Mouse (Mus musculus): ENCODE results near the gene Ykt6.
A peak's percentile ranks its signal among the peaks of the same experiment; 100 is the strongest.
"Not testable (repeated sequence)": the region's sequence is repeated elsewhere in the genome, so short reads cannot be mapped to it uniquely, and the experiment has no call there.

Gene Ykt6

DNA sequence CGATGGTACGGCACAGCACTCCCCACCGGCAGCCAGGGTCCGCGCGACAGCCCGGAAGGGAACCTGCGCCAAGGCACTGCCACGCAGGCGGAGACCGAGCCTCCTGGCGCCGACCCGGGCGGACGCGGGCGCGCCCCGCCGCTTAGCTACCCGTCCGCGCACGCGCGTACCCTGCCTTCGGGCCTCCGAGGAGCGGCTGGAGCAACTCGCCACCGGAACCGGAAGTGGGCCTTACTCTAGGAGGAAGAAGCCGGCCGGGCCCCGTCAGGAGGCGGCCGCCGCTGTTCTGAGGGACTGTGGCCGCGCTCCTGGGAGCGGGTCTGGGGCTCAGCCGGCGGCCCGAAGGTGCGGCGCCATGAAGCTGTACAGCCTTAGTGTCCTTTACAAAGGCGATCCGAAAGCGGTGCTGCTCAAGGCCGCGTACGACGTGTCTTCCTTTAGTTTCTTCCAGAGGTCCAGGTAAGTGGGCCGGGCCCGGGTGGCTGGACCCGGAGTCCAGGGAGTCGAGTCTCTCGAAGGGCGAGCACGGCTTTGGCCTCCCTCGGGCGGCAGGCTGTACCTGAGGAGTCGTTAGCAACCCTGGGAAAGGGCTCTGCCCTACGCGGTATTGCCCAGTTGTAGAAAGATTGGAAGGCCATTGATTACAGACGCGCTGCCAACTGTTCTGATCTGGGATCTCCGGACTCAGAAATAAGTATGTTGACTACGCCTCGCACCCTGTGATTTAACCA lies at the start of gene Ykt6:
Gene Ykt6 (plus strand): TSS at position 148 of the 731 bp plus-strand sequence.
- DNase-seq (ENCODE audit: low spot score) = peak; percentile 99

DNA sequence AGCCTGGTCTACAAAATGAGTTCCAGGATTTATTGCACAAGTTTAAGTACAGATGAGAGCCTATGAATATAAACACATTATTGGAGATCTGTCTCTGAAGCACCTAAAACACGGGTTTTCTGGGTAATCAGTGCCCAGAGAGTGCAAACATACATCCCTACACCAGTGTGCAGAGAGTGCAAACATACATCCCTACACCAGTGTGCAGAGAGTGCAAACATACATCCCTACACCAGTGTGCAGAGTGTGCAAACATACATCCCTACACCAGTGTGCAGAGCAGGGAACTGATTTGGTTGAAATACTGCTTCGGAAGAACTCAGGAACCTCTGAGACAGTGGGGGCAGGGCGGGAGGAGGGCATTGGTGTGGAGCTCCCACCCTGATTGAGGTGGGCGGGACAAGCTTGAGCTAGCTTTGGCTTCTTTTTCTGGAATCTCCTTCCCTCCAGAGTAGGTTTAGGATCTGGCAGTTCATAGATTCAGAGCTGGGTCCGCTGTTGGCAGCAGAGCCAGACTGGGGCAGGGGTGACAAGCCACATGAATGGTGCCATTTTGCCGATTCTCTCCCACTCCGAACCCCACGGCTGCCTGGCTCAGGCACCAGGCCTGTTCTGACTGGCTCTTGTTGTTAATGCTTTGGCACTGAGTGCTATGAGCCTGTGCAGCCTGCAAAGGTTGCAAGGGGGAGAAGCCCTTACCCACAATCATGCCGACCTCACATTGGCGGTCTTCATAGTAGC lies 49.5 kb upstream of the Ykt6 start:
- no peak for DNase-seq (ENCODE audit: low spot score)

DNA sequence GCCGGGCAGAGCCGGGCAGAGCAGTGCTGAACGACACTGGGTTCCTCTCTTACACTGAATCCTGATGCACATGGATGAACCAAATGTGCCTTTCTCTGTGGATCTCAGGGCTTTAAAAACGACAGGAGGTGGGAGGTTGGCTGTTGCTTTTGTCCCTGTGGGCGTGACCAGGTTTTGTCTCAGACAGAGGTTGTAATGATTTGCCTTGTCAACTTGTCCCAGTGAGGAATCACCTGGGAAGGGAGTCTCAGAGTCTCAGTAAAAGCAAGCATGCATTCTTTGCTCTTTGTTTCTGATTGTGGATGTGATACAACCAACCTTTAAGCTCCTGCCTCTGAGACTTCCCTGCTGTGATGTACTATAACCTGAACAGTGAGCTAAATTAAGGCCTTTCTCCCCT lies 48.4 kb upstream of the Ykt6 start:
- DNase-seq (ENCODE audit: low spot score) = no peak

GRCm38 (mm10) chr11:5908642-5909041 lies 46.9 kb upstream of the Ykt6 start:
- DNase-seq (ENCODE audit: low spot score) = no peak

- DNase-seq (ENCODE audit: low spot score) = peak; percentile 81
These were observed 42.9 kb upstream of the Ykt6 start for GRCm38 (mm10) chr11:5912635-5913034.

DNA sequence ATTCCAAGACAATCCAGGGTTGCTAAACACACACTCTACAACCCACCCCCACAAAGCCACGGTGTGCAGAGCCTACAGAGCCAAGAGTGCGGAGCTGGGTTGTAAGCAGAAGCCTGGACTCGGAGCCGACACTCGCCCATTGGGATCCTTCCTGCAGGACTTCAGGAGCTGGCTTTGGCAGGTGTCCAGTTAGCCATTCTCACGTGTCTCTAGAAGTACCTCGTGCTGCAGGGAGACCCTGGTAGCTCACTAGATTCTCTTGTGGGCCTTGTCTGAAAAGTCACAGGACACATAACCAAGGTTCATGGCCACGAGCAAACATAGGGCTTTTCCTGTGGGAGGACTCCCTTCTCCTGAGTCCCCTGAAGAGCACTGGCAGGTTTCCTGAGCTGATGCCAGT lies 42.2 kb upstream of the Ykt6 start:
- DNase-seq (ENCODE audit: low spot score) = peak; percentile 45

DNA sequence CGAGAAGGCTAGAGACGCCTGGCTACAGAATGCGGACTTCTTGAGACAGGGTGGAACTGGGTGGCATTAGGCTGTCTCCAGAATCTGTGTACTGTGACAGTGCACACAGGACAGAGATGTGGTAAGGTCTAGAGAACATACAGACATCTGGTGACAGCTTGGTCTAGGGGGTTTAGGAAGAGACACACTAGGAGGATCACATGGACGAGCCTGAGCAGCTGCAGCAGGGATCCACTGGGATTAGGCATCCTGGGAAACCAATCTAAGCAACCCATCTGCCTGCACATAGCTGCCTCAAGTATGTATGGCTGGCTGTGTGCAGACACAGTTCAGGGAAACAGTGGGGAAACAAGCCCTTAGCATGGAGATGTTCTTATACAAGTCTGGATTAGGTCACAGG lies 41.6 kb upstream of the Ykt6 start:
- DNase-seq (ENCODE audit: low spot score) = no peak

- DNase-seq (ENCODE audit: low spot score) = no peak
These were observed 40.6 kb upstream of the Ykt6 start for GRCm38 (mm10) chr11:5914940-5915339.

- no peak for DNase-seq (ENCODE audit: low spot score)
These were observed 39.9 kb upstream of the Ykt6 start for GRCm38 (mm10) chr11:5915429-5916177.

GRCm38 (mm10) chr11:5916178-5916548 lies 39.3 kb upstream of the Ykt6 start:
- DNase-seq (ENCODE audit: low spot score) = no peak

DNA sequence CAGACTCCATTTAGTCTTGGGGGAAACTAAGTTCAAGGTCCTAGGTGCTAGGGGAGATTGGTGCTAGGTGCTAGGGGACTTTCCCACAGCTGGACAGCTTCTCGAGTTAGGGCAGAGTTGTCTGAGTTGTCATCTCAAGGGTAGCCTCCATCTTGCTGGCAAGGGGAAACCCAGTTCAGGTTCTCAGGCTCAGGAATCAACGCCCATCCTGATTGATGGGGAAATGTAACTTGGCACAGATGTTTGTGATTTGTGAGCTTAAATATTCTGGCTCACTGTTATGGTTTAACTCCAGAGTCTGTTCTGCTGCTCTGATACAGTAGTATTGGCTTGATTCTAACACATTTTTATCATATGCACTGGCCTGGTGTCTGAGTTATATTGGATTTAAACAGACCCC lies 37.4 kb upstream of the Ykt6 start:
- DNase-seq (ENCODE audit: low spot score) = no peak

DNA sequence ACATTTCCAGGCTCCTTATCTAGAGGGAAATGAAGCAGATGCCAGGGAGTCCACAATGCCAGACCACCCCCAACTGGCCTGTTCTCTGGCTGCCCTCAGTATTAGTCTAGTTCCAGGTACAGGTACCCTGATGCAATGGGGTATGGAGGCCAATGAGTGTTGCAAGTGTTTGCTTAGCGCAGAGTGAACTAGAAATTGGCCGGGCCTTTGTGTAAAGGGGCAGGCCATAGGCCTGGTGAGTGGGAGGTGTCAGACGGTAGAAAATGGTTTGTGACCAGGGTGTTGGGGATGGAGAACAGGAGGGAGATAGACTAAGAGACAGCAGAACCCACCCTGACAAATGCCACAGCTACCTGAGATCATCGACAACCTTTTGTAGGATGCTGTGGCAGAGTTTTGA lies 35.9 kb upstream of the Ykt6 start:
- DNase-seq (ENCODE audit: low spot score) = no peak

DNA sequence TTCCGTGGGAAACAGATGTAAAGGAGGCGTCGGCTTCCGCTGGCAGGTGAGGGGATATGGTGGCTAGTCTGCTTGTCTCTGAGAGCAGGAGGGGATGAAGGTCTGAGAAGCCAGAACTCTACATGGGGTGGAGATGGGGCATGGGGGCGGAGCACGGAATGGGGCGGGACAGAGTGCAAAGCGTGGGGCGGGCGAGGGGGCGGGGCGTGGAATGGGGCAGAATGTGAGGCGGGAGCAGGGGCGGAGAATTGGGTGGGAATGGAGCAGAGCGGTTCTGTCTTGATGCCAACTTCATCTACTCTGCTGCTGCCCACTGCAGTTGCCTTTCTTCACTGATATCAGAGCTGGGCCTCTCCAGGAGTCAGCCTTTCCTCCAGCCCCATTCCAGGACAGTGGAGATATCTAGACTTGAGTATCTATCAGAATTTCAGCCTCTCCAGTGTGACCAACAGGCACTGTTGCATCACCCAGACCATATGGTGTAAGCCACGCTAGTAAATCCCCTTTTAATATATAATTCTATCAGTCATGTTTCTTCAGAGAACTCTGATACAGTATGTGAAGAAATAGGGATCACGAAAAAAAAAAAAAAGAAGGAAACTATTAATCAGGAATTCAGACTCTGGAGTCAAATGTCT lies 35.1 kb upstream of the Ykt6 start:
- no peak for DNase-seq (ENCODE audit: low spot score)

- no peak for DNase-seq (ENCODE audit: low spot score)
These were observed 30.8 kb upstream of the Ykt6 start for GRCm38 (mm10) chr11:5924699-5925098.

GRCm38 (mm10) chr11:5926696-5927220 lies 28.7 kb upstream of the Ykt6 start:
- no peak for DNase-seq (ENCODE audit: low spot score)

GRCm38 (mm10) chr11:5930578-5930977 lies 24.9 kb upstream of the Ykt6 start:
- no peak for DNase-seq (ENCODE audit: low spot score)

DNA sequence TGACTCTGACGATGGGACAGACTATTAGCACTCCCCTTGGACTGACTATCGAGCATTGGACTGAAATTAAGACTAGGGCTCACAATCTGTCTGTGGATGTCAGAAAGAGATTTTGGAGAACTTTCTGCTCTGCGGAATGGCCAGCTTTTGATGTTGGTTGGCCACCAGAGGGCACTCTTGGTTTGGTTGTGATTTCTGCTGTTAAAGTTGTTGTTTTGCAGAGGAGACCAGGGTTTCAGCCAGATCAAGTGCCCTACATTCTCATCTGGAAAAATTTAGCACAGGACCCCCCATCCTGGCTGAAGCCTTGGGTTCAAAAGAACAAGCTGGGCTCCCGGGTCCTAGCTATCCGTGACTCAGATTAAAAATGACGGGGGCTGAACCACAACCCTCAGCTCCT lies 23.5 kb upstream of the Ykt6 start:
- DNase-seq (ENCODE audit: low spot score) = not testable (repeated sequence)

GRCm38 (mm10) chr11:5934531-5934930 lies 21.0 kb upstream of the Ykt6 start:
- DNase-seq (ENCODE audit: low spot score) = not testable (repeated sequence)

DNA sequence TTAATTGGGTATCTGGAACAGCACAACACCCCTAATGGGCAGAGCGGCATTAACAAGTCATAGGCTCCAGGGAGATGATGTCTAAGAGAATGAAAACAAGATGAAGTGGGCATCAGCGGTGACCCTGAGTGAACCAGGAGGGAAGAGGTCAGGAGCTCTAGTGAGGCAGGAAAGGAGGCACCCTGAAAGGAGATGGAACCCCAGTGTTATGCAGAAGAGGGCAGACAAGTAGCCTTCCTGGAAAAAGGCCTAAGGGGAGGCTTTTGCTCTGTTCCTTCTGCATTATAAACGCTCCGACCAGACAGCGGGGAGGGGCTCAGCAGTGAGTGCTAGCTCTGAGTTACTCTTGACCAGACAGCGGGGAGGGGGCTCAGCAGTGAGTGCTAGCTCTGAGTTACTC lies 12.5 kb upstream of the Ykt6 start:
- DNase-seq (ENCODE audit: low spot score) = no peak

DNA sequence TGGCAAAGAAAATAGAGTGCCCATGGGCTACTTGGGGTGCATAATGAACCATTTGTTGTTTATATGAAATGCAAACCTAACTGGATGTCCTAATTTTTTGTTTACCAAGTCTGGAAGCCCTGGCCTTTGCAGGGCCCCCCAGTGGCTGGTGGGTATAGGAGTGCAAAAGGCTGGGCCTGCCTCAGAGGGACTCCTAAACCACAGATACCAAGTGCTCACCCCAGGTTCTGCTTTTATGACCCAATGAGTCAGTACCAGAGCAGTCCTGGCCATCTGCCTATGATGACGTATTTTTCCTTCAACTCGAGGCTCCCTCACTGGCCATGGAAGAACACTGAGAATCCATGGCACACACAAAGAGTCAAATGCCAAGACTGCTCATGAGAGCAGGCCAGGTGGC lies 10.4 kb upstream of the Ykt6 start:
- peak; percentile 43 for DNase-seq (ENCODE audit: low spot score)

GRCm38 (mm10) chr11:5947796-5948195 lies 7.7 kb upstream of the Ykt6 start:
- DNase-seq (ENCODE audit: low spot score) = no peak

DNA sequence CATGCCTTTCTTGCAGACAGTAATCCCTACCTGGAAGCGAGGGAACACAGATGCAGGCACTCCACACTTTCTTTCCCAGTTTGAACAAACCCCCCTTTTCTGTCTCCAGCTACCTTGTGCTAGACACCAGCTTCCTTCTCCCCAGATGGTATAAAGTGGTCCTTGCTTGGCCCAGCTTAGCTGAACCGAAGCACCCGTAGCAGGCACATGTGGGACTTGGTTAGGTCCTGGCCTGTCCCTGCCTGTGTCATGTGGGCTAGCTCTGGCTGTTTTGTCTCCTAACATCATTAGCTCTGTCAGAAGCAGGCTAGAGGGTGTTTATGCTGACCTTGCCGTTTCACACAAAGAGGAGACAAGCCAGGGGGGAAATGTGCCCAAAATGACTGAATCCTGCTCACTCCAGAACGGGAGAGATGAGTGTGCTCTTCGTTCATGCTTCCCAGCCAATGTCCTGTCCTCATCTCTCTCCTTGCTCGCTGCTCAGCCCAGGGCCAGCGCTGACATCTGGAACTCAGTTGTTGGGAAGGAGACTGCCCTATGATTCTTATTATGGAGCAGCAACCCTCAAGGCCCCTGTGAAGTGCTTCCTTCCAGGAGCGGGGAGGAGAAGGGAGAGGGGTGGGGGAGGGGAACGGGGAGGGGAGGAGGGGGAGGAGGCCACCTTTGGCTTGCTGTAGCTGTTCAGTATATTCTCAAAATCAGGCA lies 6.8 kb upstream of the Ykt6 start:
- no peak for DNase-seq (ENCODE audit: low spot score)

Data from MN1 (cell line).